Mouse (Mus musculus): ENCODE results near the gene Rasa3. TPM values are rescaled to one million over a fixed set of nuclear protein-coding genes. Genes with fewer than 3 reads are reported as not detected.

Gene Rasa3
- polyA plus RNA-seq, 1 experiment from 2014 or later: 30.9 TPM

DNA sequence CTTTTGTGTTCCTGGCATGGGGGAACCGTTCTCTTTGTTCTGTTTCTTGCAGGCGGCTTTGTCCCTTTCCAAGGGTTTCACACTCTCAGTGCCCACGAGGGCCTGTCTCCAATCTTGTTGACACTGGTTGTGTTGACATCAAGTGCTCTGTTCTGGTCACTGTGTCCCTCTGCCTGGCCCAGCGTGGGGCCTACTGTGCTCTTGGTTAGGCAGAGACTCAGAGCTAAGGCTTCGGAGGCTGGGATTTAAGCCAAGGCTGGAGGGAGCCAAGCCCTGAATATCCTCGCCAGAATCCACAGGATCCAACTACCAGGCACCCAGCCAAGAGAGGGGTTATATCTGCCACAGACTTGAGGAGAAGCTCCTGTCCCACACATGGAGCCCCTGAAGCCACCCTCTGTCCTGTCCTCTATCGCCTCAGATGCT lies 147.5 kb downstream of the Rasa3 start:
- H3K27me3 ChIP-seq: no peaks in the 10 kb centered on the region
- no peaks in the 10 kb centered on the region for H3K36me3 ChIP-seq
- no peaks in the 10 kb centered on the region for H3K9me3 ChIP-seq
- ATAC-seq (ENCODE audit: low FRiP score): peak; percentile 44
- no peak overlapping the region for H3K4me2 ChIP-seq
- no peak overlapping the region for H3K4me3 ChIP-seq
- peaks cover 34% of the 10 kb centered on the region for H3K4me1 ChIP-seq (replicated peaks)
- no peak overlapping the region for H3K9ac ChIP-seq
- peak overlapping the region; percentile 61 for H3K27ac ChIP-seq
- WGBS: 64% methylated on average over 7 of the region's 7 CpGs

DNA sequence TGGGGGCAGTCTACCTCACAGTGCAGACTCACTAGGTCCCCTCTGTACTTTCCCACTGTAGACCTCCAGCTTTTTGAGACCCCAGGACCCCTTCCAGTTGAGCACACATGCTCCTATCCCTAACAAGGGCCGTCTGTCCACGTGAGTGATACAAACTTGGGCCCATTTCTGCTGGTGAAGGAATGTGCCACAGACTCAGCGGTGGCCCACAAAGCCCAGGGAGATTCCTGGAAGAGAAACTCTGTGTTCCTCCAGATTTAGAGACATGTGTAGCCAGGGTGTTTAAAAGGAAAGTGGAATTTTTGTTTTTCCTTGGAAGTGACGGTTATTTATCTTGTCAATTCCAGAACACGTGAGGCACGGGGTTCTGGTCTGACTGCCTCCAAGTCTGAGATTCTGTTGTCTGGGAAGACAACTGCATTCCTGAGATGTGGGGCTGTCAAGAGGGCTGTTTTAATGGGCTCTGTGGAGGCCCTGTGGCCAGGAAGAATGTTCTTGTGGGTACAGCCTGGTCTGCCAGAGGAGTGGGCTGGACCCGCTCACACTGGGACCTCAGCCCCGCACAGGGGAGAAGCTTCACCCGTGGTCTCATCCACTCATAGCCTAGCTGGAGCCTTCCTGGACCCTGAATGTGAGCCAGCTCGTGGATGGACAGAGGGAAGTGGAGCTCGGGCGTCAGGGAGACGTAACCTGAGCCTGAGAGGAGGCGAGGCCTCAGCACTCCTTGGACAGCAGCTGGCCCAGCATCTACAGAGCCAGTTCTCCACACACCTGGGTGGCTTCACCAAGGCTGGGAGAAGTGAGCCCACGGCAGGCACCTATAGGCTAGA lies 148.2 kb downstream of the Rasa3 start:
- no peak overlapping the region for H3K9ac ChIP-seq
- H3K36me3 ChIP-seq: no peaks in the 10 kb centered on the region
- no peaks in the 10 kb centered on the region for H3K9me3 ChIP-seq
- H3K27ac ChIP-seq: peak overlapping the region; percentile 61; the same call in 1 of the 2 replicates
- peaks cover 34% of the 10 kb centered on the region for H3K4me1 ChIP-seq (replicated peaks)
- no peak overlapping the region for H3K4me2 ChIP-seq
- H3K27me3 ChIP-seq: no peaks in the 10 kb centered on the region
- WGBS: 72% methylated on average over 15 of the region's 15 CpGs
- H3K4me3 ChIP-seq: no peak overlapping the region
- ATAC-seq (ENCODE audit: low FRiP score): no peak

DNA sequence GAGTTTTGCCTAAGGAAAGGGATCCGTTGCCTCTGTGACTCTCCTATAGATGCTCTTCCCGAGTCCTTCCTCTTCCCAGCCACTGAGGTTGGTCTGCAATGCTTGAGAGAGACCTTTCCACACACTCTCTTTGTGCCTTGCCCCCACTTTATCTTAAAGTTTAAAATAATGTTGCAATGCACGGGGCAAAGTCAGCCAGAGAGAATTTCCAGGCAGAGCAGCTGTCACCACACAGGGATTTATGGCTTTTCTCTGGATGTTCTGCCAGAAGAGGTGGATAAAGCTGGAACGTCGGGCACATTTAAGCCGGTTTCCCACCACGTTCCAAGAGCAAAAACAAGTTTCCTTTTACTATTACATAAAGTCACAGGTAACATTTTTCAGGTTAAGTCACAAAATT lies 156.0 kb downstream of the Rasa3 start:
- no peak for ATAC-seq (ENCODE audit: low FRiP score)
- no peak overlapping the region for H3K27ac ChIP-seq
- no peak overlapping the region for H3K4me3 ChIP-seq
- no peak overlapping the region for H3K4me2 ChIP-seq
- 78% methylated on average over 7 of the region's 7 CpGs for WGBS
- no peak overlapping the region for H3K9ac ChIP-seq
- no peaks in the 10 kb centered on the region for H3K36me3 ChIP-seq
- no peaks in the 10 kb centered on the region for H3K27me3 ChIP-seq
- H3K4me1 ChIP-seq (replicated peaks): no peaks in the 10 kb centered on the region
- H3K9me3 ChIP-seq: no peaks in the 10 kb centered on the region

DNA sequence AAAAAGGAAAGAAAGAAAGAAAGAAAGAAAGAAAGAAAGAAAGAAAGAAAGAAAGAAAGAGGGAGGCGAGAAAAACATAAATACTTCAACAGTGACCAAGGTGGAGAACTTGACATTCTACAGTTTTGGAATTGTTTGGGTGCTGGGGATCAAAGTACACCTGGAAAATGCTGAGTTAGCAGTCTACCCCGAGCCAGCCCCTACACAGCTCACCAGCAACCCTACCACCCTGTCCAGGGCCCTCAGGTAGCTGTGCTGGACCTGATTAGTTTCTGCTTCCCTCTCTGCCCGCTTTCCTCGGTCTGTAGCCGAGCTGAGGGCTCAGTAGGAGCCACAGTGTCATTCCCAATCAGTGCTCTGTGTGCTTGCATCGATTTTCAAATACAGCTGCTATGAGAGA lies 157.1 kb downstream of the Rasa3 start:
- Histone ChIP-seq H3K9ac (no peak overlapping the region), H3K36me3 (no peaks in the 10 kb centered on the region), H3K27ac (no peak overlapping the region), H3K4me3 (no peak overlapping the region), H3K4me2 (no peak overlapping the region), H3K4me1 (replicated peaks) (no peaks in the 10 kb centered on the region), H3K27me3 (no peaks in the 10 kb centered on the region), H3K9me3 (no peaks in the 10 kb centered on the region)
- ATAC-seq (ENCODE audit: low FRiP score): no peak
- 75% methylated on average over 6 of the region's 6 CpGs for WGBS

DNA sequence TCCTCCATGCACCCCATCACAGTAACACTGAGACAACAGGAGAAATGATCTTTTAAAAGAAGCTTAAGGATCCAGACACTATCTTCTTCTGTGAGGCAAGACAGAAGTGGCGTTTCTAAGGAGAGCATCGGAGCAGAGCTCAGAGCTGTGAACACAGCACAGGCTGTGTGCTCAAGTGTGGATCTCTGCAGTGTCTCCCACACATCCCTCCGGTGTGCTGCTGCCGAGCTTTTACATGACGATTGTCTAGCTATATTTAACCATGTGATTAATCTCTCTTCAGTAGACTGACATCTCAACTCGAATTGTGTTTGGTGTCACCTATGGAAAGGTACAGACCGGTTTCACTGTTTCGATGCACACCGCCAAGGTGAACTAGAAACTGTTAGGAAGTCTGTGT lies 157.9 kb downstream of the Rasa3 start:
- no peak overlapping the region for H3K27ac ChIP-seq
- H3K36me3 ChIP-seq: no peaks in the 10 kb centered on the region
- no peak overlapping the region for H3K4me2 ChIP-seq
- no peak overlapping the region for H3K4me3 ChIP-seq
- no peaks in the 10 kb centered on the region for H3K9me3 ChIP-seq
- H3K27me3 ChIP-seq: no peaks in the 10 kb centered on the region
- no peak overlapping the region for H3K9ac ChIP-seq
- no peak for ATAC-seq (ENCODE audit: low FRiP score)
- no peaks in the 10 kb centered on the region for H3K4me1 ChIP-seq (replicated peaks)
- 87% methylated on average over 9 of the region's 9 CpGs for WGBS

DNA sequence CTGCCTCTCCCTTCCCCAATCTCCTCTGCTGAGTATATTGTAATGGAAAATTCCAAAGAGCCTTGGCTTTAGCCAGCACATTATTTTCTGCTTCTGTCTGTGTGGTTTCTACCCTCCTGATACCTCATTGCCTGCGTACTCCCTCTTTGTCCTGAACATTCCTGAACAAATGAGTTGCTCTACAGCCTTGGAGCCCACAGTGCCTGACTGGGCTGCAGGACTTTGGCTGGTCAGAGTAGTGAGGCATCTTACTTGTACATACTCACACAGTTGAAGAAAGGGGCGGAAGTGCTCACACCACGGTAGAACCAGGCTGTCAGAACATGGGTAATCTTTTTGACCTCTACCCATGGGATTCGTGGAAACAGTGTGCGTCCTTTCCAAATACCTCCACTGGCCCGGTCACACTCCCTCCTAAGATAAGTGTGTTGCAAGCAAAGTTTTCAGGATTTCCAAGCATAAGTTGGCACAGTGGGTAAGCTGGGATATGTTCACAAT lies 160.1 kb downstream of the Rasa3 start:
- ATAC-seq (ENCODE audit: low FRiP score): no peak
- Histone ChIP-seq H3K9ac (no peak overlapping the region), H3K4me3 (no peak overlapping the region), H3K27ac (no peak overlapping the region), H3K4me1 (replicated peaks) (no peaks in the 10 kb centered on the region), H3K36me3 (no peaks in the 10 kb centered on the region), H3K27me3 (no peaks in the 10 kb centered on the region), H3K4me2 (no peak overlapping the region), H3K9me3 (no peaks in the 10 kb centered on the region)
- WGBS: 90% methylated on average over 6 of the region's 6 CpGs

Other genes with a start within 250 kb of the Rasa3 start
- gene Tmem255b, start 242.4 kb downstream of the Rasa3 start, polyA plus RNA-seq (2015; fragmentation: Nextera tagmentation; extraction: Ambion mirVana): 0.39 and 0.62 TPM in 2 replicates
- 23.5 and 25.8 TPM in 2 replicates for gene Gas6, start 183.1 kb downstream of the Rasa3 start, polyA plus RNA-seq (2015; fragmentation: Nextera tagmentation; extraction: Ambion mirVana)
- not detected in 2 replicates for gene 1700029H14Rik, start 115.1 kb downstream of the Rasa3 start, polyA plus RNA-seq (2015; fragmentation: Nextera tagmentation; extraction: Ambion mirVana)
- 2.1 and 2.8 TPM in 2 replicates for gene Cfap97d2, start 28.3 kb upstream of the Rasa3 start, polyA plus RNA-seq (2015; fragmentation: Nextera tagmentation; extraction: Ambion mirVana)
- gene Cdc16, start 80.1 kb upstream of the Rasa3 start, polyA plus RNA-seq (2015; fragmentation: Nextera tagmentation; extraction: Ambion mirVana): 182 and 183 TPM in 2 replicates
- 42.5 and 45.5 TPM in 2 replicates for gene Upf3a, start 108.0 kb upstream of the Rasa3 start, polyA plus RNA-seq (2015; fragmentation: Nextera tagmentation; extraction: Ambion mirVana)
- gene AF366264, start 160.8 kb upstream of the Rasa3 start, polyA plus RNA-seq (2015; fragmentation: Nextera tagmentation; extraction: Ambion mirVana): not detected in 2 replicates
- gene Champ1, start 192.0 kb upstream of the Rasa3 start, polyA plus RNA-seq (2015; fragmentation: Nextera tagmentation; extraction: Ambion mirVana): 46.8 and 48.0 TPM in 2 replicates
- gene Coprs, start 212.7 kb upstream of the Rasa3 start, polyA plus RNA-seq (2015; fragmentation: Nextera tagmentation; extraction: Ambion mirVana): 126 and 128 TPM in 2 replicates